Mouse (Mus musculus): ENCODE measurements at regions not wholly inside any gene's neighbourhood (a gene's known extent, or its start where the extent isn't known, plus 50 kb on each side); places are given as distances from the start of the nearest gene placed in this dataset.

DNA sequence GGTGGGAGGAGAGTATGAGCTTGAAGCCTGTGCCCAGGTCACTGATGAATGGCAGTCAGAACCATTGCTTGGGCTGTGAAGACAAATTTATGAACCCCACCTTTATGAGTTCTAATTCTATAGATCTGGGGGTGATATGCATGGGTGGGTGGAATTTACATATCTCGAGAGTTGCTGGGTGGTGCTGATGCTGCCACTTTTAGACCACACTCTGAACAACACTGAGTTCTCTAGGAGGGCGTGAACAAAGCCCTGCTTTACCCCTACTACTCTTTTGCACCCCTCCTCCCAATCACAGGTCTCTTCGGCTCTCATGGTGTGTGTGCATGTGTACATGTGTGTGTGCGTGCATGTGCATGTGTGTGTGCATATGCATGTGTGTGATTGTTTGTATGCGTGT, 281.2 kb upstream of the Smarca2 start:
- no peak overlapping the region for H3K9ac ChIP-seq
- WGBS: 85% methylated on average over 5 of the region's 5 CpGs
- no peak overlapping the region for H3K27ac ChIP-seq
- H3K36me3 ChIP-seq: no peaks in the 10 kb centered on the region
- no peaks in the 10 kb centered on the region for H3K9me3 ChIP-seq (replicated peaks)
- no peak for ATAC-seq (ENCODE audit: low FRiP score)
- H3K4me3 ChIP-seq: no peak overlapping the region
- no peak overlapping the region for H3K4me2 ChIP-seq (replicated peaks)
- H3K4me1 ChIP-seq: no peaks in the 10 kb centered on the region
- H3K27me3 ChIP-seq: no peaks in the 10 kb centered on the region

DNA sequence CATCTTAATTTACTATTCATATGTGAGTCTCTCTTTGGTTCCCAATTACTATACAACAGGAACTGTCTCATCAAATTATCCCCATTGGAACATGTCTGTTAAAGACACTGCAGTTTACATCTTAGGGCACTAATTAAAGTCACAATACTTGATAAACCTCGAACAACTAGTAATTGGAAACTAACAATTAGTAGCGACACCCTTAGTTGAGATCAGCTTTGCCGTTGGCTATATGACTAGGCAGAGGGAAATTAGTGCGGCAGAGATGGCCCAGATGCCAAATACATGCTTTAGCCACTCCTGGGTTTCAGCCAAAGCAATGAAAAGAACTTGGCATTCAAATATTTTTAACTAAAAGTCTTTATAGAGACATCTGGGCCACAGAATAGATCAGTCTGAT, 265.7 kb upstream of the Smarca2 start:
- 90% methylated on average over 4 of the region's 4 CpGs for WGBS
- Histone ChIP-seq H3K4me3 (no peak overlapping the region), H3K27ac (no peak overlapping the region), H3K4me2 (replicated peaks) (no peak overlapping the region), H3K27me3 (no peaks in the 10 kb centered on the region), H3K4me1 (no peaks in the 10 kb centered on the region), H3K9me3 (replicated peaks) (no peaks in the 10 kb centered on the region), H3K36me3 (no peaks in the 10 kb centered on the region), H3K9ac (no peak overlapping the region)
- no peak for ATAC-seq (ENCODE audit: low FRiP score)

DNA sequence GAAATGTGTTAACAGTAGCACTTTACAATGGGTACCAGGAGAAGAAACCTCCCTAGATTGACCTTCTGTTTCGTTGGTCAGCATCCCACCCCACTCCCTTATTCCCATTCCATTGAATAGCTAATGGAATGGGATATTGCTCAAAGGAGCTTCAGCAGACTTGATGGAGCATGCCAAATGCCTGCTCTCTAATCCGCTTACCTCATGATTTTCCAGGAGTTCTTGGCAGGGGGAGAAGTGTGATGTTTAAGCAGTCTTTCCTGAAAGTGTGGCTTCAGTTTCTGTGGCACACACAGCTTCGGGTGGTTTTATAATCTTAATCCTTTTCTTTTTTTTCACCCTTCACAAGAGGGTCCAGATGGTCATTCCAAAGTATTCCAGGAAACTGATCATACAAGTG, 264.7 kb upstream of the Smarca2 start:
- Histone ChIP-seq H3K4me2 (replicated peaks) (no peak overlapping the region), H3K9me3 (replicated peaks) (no peaks in the 10 kb centered on the region), H3K27ac (no peak overlapping the region), H3K36me3 (no peaks in the 10 kb centered on the region), H3K4me1 (no peaks in the 10 kb centered on the region), H3K27me3 (no peaks in the 10 kb centered on the region), H3K4me3 (no peak overlapping the region), H3K9ac (no peak overlapping the region)
- ATAC-seq (ENCODE audit: low FRiP score): no peak
- 71% methylated on average over 3 of the region's 3 CpGs for WGBS

DNA sequence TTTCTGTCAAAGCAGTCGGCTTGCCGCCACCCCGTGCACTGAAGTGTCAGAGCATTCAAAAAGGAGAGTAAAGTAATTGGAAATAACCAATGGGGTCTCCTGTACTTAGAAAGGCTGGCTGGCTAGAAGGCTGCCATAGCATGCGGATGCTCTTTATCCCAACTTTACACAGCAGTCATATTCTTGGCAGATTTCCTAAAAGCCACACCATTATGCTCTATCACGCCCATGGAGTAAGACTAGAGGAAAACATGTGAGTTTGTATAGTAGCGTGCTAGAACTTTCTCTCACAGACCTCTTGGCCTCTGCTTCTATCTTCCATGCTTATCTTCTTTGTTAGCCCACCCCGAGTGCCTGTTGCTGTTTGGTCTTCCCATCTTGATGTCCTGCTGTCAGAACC, 249.8 kb upstream of the Smarca2 start:
- Histone ChIP-seq H3K4me2 (replicated peaks) (no peak overlapping the region), H3K4me1 (no peaks in the 10 kb centered on the region), H3K4me3 (no peak overlapping the region), H3K27me3 (no peaks in the 10 kb centered on the region), H3K9ac (no peak overlapping the region), H3K36me3 (no peaks in the 10 kb centered on the region), H3K27ac (no peak overlapping the region), H3K9me3 (replicated peaks) (no peaks in the 10 kb centered on the region)
- no peak for ATAC-seq (ENCODE audit: low FRiP score)
- WGBS: 94% methylated on average over 7 of the region's 7 CpGs

DNA sequence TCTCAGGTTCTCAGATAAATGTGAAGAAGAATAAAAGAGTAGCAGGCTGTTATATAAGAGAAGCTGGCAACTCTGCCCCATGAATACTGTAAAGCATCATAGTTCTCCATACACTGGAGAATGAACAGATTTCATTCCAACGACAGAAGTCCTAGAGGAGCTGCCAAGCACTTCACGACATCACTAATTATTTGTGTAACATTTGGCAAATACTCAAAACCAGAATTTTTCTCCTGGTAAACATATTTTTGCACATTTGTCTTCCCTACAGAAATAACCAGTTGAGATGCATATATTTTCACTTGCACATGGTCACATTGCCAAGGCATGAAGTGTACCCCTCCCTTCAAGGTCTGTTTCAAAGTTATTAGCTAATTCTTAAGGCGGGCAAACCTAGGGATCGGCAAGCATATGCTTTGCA, 220.9 kb upstream of the Smarca2 start:
- Histone ChIP-seq H3K9me3 (replicated peaks) (no peaks in the 10 kb centered on the region), H3K4me3 (no peak overlapping the region), H3K4me2 (replicated peaks) (no peak overlapping the region), H3K9ac (no peak overlapping the region), H3K27ac (no peak overlapping the region), H3K4me1 (no peaks in the 10 kb centered on the region), H3K36me3 (no peaks in the 10 kb centered on the region), H3K27me3 (no peaks in the 10 kb centered on the region)
- 88% methylated on average over 4 of the region's 4 CpGs for WGBS
- ATAC-seq (ENCODE audit: low FRiP score): no peak

DNA sequence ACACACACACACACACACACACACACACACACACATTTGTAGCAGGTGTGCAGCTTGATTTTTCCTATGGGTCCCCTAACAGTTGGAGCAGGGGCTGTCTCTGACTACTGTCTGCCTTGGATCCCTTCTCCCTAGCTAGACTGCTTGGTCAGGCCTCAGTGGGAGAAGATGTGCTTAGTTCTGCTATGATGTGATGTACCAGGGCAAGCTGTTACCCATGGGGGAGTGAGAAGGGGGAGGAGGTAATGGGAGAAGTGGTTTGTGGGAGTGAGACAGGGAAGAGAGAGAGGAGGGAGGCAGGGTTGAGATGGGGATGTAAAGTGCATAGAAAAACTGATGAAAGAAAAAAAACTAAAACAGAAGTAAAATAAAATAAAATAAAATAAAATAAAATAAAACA, 218.8 kb upstream of the Smarca2 start:
- Histone ChIP-seq H3K4me2 (replicated peaks) (no peak overlapping the region), H3K9me3 (replicated peaks) (no peaks in the 10 kb centered on the region), H3K4me1 (no peaks in the 10 kb centered on the region), H3K27ac (no peak overlapping the region), H3K4me3 (no peak overlapping the region), H3K27me3 (no peaks in the 10 kb centered on the region), H3K36me3 (no peaks in the 10 kb centered on the region), H3K9ac (no peak overlapping the region)
- ATAC-seq (ENCODE audit: low FRiP score): no peak

DNA sequence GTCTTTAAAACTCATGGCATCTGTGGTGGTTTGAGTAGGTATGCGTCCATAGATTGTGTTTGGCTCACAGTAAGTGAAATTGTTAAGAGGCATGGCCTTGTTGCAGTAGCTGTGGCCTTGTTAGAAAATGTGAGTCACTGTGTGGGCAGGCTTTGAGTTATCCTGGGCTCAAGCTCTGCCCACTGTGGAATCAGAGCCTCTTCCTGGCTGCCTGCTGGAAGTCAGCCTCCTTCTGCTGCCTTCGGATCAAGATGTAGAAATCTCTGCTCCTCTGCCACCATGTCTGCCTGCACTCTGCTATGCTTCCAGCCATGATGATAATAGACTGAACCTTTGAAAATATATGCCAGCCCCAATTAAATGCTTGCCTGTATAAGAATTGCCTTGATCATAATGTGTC, 192.2 kb upstream of the Smarca2 start:
- no peak for ATAC-seq (ENCODE audit: low FRiP score)
- no peaks in the 10 kb centered on the region for H3K9me3 ChIP-seq (replicated peaks)
- no peak overlapping the region for H3K9ac ChIP-seq

DNA sequence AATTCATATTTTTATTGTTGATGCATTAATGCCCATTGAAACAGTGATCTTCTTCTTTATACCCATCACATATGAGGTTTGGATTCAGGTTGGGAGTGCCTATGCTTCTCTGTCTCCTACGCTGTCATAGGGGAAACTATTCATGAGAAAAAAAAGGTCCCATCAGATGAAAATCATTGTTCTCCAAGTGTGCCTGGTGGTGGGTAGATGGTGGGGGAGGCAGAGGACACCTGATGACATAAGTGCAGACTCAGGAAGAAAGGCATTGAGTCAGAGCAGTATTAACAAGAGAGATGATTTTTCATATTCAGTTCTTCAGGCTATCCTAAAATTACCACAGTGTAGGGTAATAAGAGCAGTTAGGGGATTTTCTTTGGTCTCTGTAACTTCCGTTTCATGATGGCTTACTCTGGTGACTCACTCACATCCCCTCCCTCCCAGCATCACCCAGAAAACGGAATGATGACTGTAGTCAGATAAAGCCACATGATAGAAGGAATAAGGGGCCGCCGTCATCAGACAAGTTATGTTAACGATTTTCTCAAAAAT, 190.3 kb upstream of the Smarca2 start:
- Histone ChIP-seq H3K4me2 (replicated peaks) (no peak overlapping the region), H3K27me3 (no peaks in the 10 kb centered on the region), H3K9me3 (replicated peaks) (no peaks in the 10 kb centered on the region), H3K4me1 (no peaks in the 10 kb centered on the region), H3K4me3 (no peak overlapping the region), H3K27ac (no peak overlapping the region), H3K9ac (no peak overlapping the region), H3K36me3 (no peaks in the 10 kb centered on the region)
- no peak for ATAC-seq (ENCODE audit: low FRiP score)
- WGBS: 88% methylated on average over 6 of the region's 6 CpGs

More for the DNA sequence above, 192.2 kb upstream of the Smarca2 start:
- Histone ChIP-seq H3K4me3 (no peak overlapping the region), H3K4me2 (replicated peaks) (no peak overlapping the region), H3K4me1 (no peaks in the 10 kb centered on the region), H3K27me3 (no peaks in the 10 kb centered on the region), H3K27ac (no peak overlapping the region), H3K36me3 (no peaks in the 10 kb centered on the region)
- WGBS: 89% methylated on average over 2 of the region's 2 CpGs

DNA sequence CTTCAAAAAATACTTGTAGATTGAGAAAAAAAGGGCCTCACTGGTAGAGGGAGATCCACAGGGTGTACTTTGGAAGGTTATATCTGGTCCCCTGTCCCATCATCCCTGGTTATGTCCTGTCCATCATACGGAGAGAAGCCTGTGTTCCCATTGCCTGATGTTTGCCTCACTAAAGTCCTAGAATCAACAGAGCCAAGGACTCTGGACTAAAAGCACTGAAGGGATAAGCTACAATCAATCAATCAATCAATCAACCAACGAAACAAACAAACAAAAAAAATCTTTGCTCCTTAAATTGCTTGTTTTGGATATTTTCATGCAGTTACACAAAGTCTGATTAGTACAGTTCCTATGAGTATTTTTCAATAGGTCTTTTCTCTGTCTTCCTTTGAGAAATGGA, 185.1 kb upstream of the Smarca2 start:
- Histone ChIP-seq H3K4me3 (no peak overlapping the region), H3K27me3 (no peaks in the 10 kb centered on the region), H3K9me3 (replicated peaks) (no peaks in the 10 kb centered on the region), H3K36me3 (no peaks in the 10 kb centered on the region), H3K4me1 (no peaks in the 10 kb centered on the region), H3K9ac (no peak overlapping the region), H3K27ac (no peak overlapping the region), H3K4me2 (replicated peaks) (no peak overlapping the region)
- WGBS: 85% methylated on average over 2 of the region's 2 CpGs
- ATAC-seq (ENCODE audit: low FRiP score): no peak

DNA sequence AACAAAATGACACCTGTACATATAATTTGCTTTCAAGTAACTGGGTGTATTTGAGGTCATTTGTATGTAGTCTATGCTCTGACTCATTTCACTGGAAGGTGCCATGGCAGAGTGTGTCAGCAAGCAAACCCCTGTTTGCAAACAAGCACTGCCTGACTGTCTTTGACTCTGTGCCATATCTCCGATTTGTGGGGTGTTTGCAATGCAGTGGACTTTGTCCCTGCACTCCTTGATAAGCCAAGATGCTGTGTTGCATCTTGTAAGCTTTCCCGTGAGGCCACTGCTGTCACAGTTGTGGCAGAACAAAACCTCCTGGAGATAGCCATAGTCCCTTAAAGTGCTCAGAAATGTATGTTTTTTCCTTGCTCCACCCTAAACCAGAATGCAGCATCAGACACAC, 165.7 kb upstream of the Smarca2 start:
- no peaks in the 10 kb centered on the region for H3K36me3 ChIP-seq
- H3K27me3 ChIP-seq: no peaks in the 10 kb centered on the region
- H3K4me2 ChIP-seq (replicated peaks): no peak overlapping the region
- 83% methylated on average over 2 of the region's 2 CpGs for WGBS
- ATAC-seq (ENCODE audit: low FRiP score): no peak
- no peak overlapping the region for H3K27ac ChIP-seq
- no peaks in the 10 kb centered on the region for H3K4me1 ChIP-seq
- no peaks in the 10 kb centered on the region for H3K9me3 ChIP-seq (replicated peaks)
- H3K4me3 ChIP-seq: no peak overlapping the region
- no peak overlapping the region for H3K9ac ChIP-seq

DNA sequence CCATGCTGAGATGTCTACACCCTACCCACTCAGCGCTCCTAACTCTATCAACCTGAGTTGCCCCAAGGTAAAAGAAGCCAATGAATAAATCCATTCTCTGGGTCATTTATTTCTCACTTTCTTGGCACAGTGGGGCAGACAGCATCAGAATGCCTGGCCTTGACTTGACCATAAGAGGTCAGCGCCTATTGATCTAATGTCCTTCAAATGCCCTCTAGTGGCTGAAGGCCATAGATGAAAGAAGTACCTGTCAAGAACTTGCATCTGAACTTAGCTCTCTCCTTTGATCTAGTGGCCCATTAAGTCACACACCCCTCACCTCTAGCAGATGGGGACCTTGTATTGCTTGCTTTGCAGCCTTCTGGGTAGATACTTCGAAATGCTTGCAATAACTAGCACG, 159.5 kb upstream of the Smarca2 start:
- no peak for ATAC-seq (ENCODE audit: low FRiP score)
- Histone ChIP-seq H3K9me3 (replicated peaks) (no peaks in the 10 kb centered on the region), H3K4me3 (no peak overlapping the region), H3K27ac (no peak overlapping the region), H3K27me3 (no peaks in the 10 kb centered on the region), H3K4me2 (replicated peaks) (no peak overlapping the region), H3K36me3 (no peaks in the 10 kb centered on the region), H3K4me1 (no peaks in the 10 kb centered on the region), H3K9ac (no peak overlapping the region)
- WGBS: 87% methylated on average over 4 of the region's 4 CpGs

DNA sequence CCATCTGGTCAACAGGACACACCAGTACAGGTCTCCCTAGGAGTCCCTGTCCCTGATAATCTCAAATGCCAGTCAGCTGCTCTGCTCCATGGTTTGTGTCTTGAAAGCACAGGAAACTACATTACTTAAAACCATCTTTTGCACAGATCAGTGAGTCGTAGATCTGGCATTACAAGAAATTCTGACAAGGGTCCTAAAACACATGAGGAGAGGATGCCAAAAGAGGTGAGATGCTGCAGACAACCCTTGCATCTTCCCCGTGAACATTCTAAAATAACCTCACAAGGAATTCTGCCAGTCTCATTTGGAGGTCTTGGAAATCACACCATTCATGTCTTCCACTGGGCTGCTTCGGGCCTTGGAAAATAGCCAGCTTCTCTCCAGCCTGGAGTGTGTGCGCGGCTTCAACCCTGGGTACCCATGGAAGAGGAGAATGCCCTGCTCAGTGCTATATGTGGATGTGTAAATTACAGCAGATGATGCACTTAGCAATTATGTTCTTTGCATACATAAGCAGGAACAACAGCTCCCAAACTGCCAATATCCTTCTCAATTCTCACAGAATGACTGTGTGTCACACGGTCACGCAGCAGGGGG, 157.3 kb upstream of the Smarca2 start:
- ATAC-seq (ENCODE audit: low FRiP score): no peak
- Histone ChIP-seq H3K36me3 (no peaks in the 10 kb centered on the region), H3K4me2 (replicated peaks) (no peak overlapping the region), H3K9me3 (replicated peaks) (no peaks in the 10 kb centered on the region), H3K4me3 (no peak overlapping the region), H3K4me1 (no peaks in the 10 kb centered on the region), H3K9ac (no peak overlapping the region), H3K27me3 (no peaks in the 10 kb centered on the region), H3K27ac (no peak overlapping the region)
- WGBS: 88% methylated on average over 7 of the region's 7 CpGs

DNA sequence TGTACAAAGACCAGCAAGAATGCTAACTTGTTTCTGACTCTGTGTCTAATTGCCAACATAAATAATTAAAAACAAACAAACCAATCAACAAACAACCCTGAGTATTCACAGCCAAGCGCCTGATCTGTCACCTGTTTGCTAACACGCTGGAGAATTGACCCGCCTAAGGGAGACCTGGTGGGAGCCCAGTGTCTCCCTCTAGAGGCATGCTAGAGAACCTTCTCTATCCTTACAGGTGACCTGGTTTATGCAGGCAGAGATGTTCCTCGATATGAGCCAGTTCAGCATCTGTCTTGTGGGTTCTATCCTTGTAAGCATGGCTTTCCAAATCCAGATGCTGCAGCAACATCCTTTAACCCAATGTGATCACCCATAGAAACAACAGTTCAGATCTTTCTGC, 143.1 kb upstream of the Smarca2 start:
- no peaks in the 10 kb centered on the region for H3K27me3 ChIP-seq
- H3K9me3 ChIP-seq (replicated peaks): no peaks in the 10 kb centered on the region
- H3K4me2 ChIP-seq (replicated peaks): no peak overlapping the region
- ATAC-seq (ENCODE audit: low FRiP score): no peak
- 56% methylated on average over 4 of the region's 4 CpGs for whole genome bisulfite sequencing
- H3K9ac ChIP-seq: no peak overlapping the region
- H3K27ac ChIP-seq: no peak overlapping the region
- H3K36me3 ChIP-seq: no peaks in the 10 kb centered on the region
- H3K4me3 ChIP-seq: no peak overlapping the region
- H3K4me1 ChIP-seq: no peaks in the 10 kb centered on the region
